Mouse (Mus musculus) thymus, adult 18-20 months (tissue): ENCODE data around the gene Taf1a.

Source experiments
- DNase-seq, 2 experiments: peaks; one replicate each; pipeline ENCODE4 v3.0.0; 2022; ENCODE audit warnings: mixed read lengths in 2 of 2

Taf1a gene

GRCm38 (mm10) chr1:183414081-183414727, 25.4 kb downstream of the Taf1a start:
- DNase-seq: no peak

DNA sequence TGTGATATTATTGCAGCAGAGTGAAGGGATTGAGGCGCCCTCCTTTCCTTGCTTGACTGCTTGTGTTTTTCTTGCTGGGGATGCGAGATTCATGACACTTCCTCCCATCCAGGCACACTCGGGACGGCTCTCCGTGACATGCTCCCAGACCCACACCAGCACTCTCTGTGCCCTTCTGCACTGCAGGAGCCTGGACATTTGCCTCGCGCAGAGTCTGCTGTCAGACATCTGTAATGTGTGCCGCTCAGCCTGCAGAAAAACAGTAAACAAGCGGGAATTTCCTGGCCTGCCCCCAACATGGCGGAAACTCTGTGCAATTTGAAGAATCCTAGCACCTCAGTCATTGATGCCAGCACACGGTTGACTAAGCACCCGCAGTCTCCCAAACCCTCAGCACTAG, 29.1 kb downstream of the Taf1a start, which contains the start of gene Hhipl2:
Gene Hhipl2 (plus strand): TSS at position 343 of the 400 bp plus-strand sequence.
- DNase-seq: no peak

GRCm38 (mm10) chr1:183419741-183420140, 31.0 kb downstream of the Taf1a start:
- no peak for DNase-seq

GRCm38 (mm10) chr1:183420296-183420695, 31.5 kb downstream of the Taf1a start:
- peak; percentile 29 to 46 for DNase-seq

- DNase-seq: no peak
Measured at GRCm38 (mm10) chr1:183424100-183424499, 35.3 kb downstream of the Taf1a start.

DNA sequence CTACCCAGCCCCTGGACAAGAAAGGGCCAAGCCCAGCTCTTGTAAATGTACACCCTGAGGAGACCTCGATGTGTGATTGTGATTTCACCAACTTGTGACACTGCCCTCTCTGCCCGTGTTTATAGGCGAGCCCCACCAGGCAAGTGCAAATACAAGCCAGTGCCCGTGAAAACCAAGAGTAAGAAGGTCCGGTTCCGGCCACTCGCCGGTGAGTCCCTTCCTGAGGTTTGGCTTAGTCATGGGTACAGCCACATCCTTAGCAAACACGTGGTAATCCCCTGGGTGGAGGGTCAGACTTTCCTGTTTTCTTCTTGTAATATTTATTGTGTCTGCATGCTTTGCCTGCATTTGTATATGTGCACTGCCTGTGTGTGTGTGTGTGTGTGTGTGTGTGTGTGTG, 46.1 kb downstream of the Taf1a start:
- DNase-seq: no peak

DNA sequence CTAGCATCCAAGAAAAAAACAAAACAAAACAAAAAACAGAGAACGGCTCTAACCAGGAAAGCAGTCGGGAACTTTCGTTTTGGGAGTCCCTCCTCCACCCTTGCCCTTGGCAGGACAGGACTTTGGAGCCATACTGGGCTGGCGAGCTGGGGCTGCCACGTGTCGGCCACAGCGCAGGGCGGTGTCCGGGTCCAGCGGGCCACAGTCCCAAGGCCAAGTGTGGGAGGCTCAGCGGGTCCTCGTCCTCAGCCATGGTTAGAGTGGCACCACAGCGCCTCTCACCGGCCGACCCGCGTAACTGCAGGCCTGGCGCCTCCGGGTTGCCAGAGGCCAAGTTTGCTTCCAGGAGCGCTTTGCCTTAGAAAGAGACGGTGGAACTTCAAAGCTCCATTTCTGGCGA, 50.3 kb downstream of the Taf1a start:
- DNase-seq: peak; percentile 53

DNA sequence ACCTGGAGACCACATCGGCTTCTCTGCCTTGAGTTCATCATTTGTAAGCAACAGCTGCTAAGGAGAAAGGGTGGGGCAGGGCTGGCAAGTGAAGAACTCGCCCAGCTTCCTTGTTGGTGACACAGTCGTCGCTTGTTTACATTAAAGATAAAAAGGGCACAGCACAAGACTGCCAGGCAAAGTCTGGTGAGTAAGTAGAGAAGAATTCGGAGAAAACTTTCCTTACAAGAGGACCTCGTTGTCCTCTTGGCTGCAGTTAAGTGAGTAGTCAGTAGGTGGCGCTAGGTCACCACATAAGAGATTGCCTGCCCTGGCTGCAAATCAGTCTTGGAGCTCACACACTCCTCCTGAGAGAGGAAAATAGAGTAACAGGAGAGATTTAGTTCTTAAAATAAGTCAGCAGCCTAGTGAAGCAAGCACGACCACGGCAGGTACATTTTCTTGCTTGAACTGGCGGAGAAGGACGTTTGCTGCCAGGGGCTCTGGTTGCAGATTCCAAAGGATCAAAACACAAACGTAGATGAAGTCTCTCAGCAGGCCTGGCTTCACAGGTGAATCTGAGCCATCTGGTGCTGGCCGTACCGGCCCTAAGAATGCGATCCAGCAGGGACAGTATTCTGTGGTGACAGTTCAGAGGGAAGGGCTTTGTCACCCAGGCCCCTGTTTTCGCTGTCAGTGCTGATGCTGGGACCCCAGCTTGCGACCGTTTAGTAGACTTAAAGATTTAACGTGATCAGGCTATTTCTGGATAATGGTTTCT, 53.4 kb downstream of the Taf1a start:
- peak; percentile 27 to 39 for DNase-seq

GRCm38 (mm10) chr1:183453066-183453465, 64.3 kb downstream of the Taf1a start:
- DNase-seq: no peak
